Mouse (Mus musculus) G1E (cell line): ENCODE measurements around the gene Hid1. TPM values are rescaled to one million over a fixed set of nuclear protein-coding genes. Genes with fewer than 3 reads are reported as not detected.

Source experiments
- ATAC-seq: 2 replicates; pipeline ENCODE4 v1.8.0; 2016; ENCODE audit warnings: mild to moderate bottlenecking; ENCODE audit not compliant: insufficient number of reproducible peaks, poor library complexity, low FRiP score, severe bottlenecking; ENCODE audit errors: extremely low read depth
- DNase-seq: peaks from one replicate; pipeline ENCODE4 v3.0.0; 2012; ENCODE audit warnings: low spot score
- H3K27me3 ChIP-seq: 2 replicates; pipeline ENCODE4 v1.6.1; 2012; ENCODE audit warnings: mild to moderate bottlenecking, low read length, inconsistent platforms; ENCODE audit not compliant: insufficient read depth
- H3K36me3 ChIP-seq: replicated peaks from 2 replicates; pipeline ENCODE3; 2012; ENCODE audit warnings: mild to moderate bottlenecking, inconsistent platforms
- H3K4me1 ChIP-seq: 2 replicates; pipeline ENCODE4 v1.6.1; 2012; ENCODE audit warnings: low read depth, low read length, inconsistent platforms, mixed read lengths; ENCODE audit not compliant: insufficient read depth
- H3K4me3 ChIP-seq: 2 replicates; pipeline ENCODE4 v1.5.1; 2012; ENCODE audit warnings: low read depth, mild to moderate bottlenecking, inconsistent platforms, low read length, moderate library complexity, mixed read lengths
- H3K9me3 ChIP-seq: replicated peaks from 2 replicates; pipeline ENCODE4 v1.6.1; 2012; ENCODE audit warnings: inconsistent platforms
- CTCF ChIP-seq: IDR thresholded peaks from 2 replicates; pipeline ENCODE4 v1.5.1; 2012; ENCODE audit warnings: low read depth, low read length, inconsistent platforms, mixed read lengths
- GATA1 ChIP-seq: IDR thresholded peaks from 2 replicates; pipeline ENCODE4 v1.6.1; 2012; ENCODE audit warnings: borderline replicate concordance, low read length, inconsistent platforms, mixed read lengths
- GATA2 ChIP-seq: IDR thresholded peaks from 2 replicates; pipeline ENCODE4 v1.6.1; 2012; ENCODE audit warnings: low read depth, low read length, inconsistent platforms, borderline replicate concordance
- POLR2AphosphoS5 ChIP-seq: IDR thresholded peaks from 2 replicates; pipeline ENCODE4 v1.6.1; 2012; ENCODE audit warnings: low read depth, low read length, inconsistent platforms; ENCODE audit not compliant: insufficient replicate concordance
- TAL1 ChIP-seq: conservative IDR thresholded peaks from 2 replicates; pipeline ENCODE4 v1.6.1; 2012; ENCODE audit warnings: low read depth, low read length, inconsistent platforms, mixed read lengths
- polyA plus RNA-seq: library from polyadenylated mRNA; stranded (reverse); fragments of >175 nt; gene quantifications from 2 replicates; pipeline ENCODE4 v1.2.3, GENCODE M21; 2012
- total RNA-seq, 2 experiments: library from RNA; stranded (forward) in 1 of 2; stranded (reverse) in 1 of 2; fragments of 200-1000 nt in 1 of 2; fragments of >200 nt in 1 of 2; fragmentation: Nextera tagmentation in 1 of 2; gene quantifications; 2 replicates each; pipeline ENCODE4 v1.2.3; 2014 to 2017

Hid1 gene
- total and polyA plus RNA-seq, 3 experiments = 0.01 TPM; not detected in 2

- DNase-seq = no peak
- H3K36me3 ChIP-seq = no peaks in the 10 kb centered on the region
- H3K4me1 ChIP-seq = peaks cover 9% of the 10 kb centered on the region; the same call in 1 of the 2 replicates
- TF ChIP-seq GATA2 = no peak
- TF ChIP-seq POLR2AphosphoS5 = no peak
- TF ChIP-seq GATA1 = no peak
- TF ChIP-seq TAL1 = no peak
- TF ChIP-seq CTCF = no peak
- no peak for ATAC-seq
- no peaks in the 10 kb centered on the region for H3K9me3 ChIP-seq
- no peak overlapping the region for H3K4me3 ChIP-seq
- H3K27me3 ChIP-seq = peaks cover 45% of the 10 kb centered on the region
Measured at GRCm38 (mm10) chr11:115344967-115345366, 22.6 kb downstream of the Hid1 start.

- DNase-seq (no peak), ATAC-seq (no peak)
- H3K4me3 ChIP-seq = no peak overlapping the region
- peaks cover 3% of the 10 kb centered on the region; the same call in 1 of the 2 replicates for H3K4me1 ChIP-seq
- no peaks in the 10 kb centered on the region for H3K36me3 ChIP-seq
- H3K9me3 ChIP-seq = no peaks in the 10 kb centered on the region
- TF ChIP-seq GATA1 (no peak), GATA2 (no peak), CTCF (no peak), POLR2AphosphoS5 (no peak), TAL1 (no peak)
- peaks cover 36% of the 10 kb centered on the region for H3K27me3 ChIP-seq
Measured at GRCm38 (mm10) chr11:115341866-115342265, 25.7 kb downstream of the Hid1 start.

- TF ChIP-seq POLR2AphosphoS5 (no peak), GATA1 (no peak), TAL1 (no peak), GATA2 (no peak), CTCF (no peak)
- peaks cover 31% of the 10 kb centered on the region for H3K27me3 ChIP-seq
- DNase-seq (no peak), ATAC-seq (no peak)
- no peaks in the 10 kb centered on the region for H3K36me3 ChIP-seq
- no peak overlapping the region for H3K4me3 ChIP-seq
- H3K9me3 ChIP-seq = no peaks in the 10 kb centered on the region
- H3K4me1 ChIP-seq = peaks cover 3% of the 10 kb centered on the region; the same call in 1 of the 2 replicates
Measured at GRCm38 (mm10) chr11:115341246-115341645, 26.3 kb downstream of the Hid1 start.

- H3K36me3 ChIP-seq = no peaks in the 10 kb centered on the region
- ATAC-seq = no peak
- no peak overlapping the region for H3K4me3 ChIP-seq
- TF ChIP-seq POLR2AphosphoS5 = no peak
- TF ChIP-seq GATA1 = no peak
- TF ChIP-seq CTCF = no peak
- TF ChIP-seq TAL1 = no peak
- no peak for TF ChIP-seq GATA2
- no peaks in the 10 kb centered on the region for H3K9me3 ChIP-seq
- no peak for DNase-seq
- H3K4me1 ChIP-seq = no peaks in the 10 kb centered on the region
- peaks cover 12% of the 10 kb centered on the region for H3K27me3 ChIP-seq
Measured at GRCm38 (mm10) chr11:115337826-115338225, 29.7 kb downstream of the Hid1 start.

GRCm38 (mm10) chr11:115337350-115337749 lies 30.2 kb downstream of the Hid1 start:
- Histone ChIP-seq H3K36me3 (no peaks in the 10 kb centered on the region), H3K27me3 (peaks cover 12% of the 10 kb centered on the region), H3K4me3 (no peak overlapping the region), H3K4me1 (no peaks in the 10 kb centered on the region), H3K9me3 (no peaks in the 10 kb centered on the region)
- DNase-seq (no peak), ATAC-seq (no peak)
- no peak for TF ChIP-seq TAL1
- TF ChIP-seq POLR2AphosphoS5 = no peak
- TF ChIP-seq CTCF = no peak
- no peak for TF ChIP-seq GATA1

GRCm38 (mm10) chr11:115336115-115336514 lies 31.4 kb downstream of the Hid1 start:
- DNase-seq (no peak), ATAC-seq (no peak)
- Histone ChIP-seq H3K27me3 (peaks cover 9% of the 10 kb centered on the region), H3K36me3 (no peaks in the 10 kb centered on the region), H3K4me1 (no peaks in the 10 kb centered on the region), H3K4me3 (no peak overlapping the region), H3K9me3 (no peaks in the 10 kb centered on the region)
- TF ChIP-seq CTCF (no peak), TAL1 (no peak), GATA2 (no peak), GATA1 (no peak), POLR2AphosphoS5 (no peak)

GRCm38 (mm10) chr11:115335223-115335622 lies 32.3 kb downstream of the Hid1 start:
- ATAC-seq (no peak), DNase-seq (no peak)
- TF ChIP-seq CTCF (no peak), POLR2AphosphoS5 (no peak), TAL1 (no peak), GATA2 (no peak), GATA1 (no peak)
- Histone ChIP-seq H3K9me3 (no peaks in the 10 kb centered on the region), H3K36me3 (no peaks in the 10 kb centered on the region), H3K4me3 (no peak overlapping the region), H3K27me3 (peaks cover 9% of the 10 kb centered on the region), H3K4me1 (no peaks in the 10 kb centered on the region)
